Mouse (Mus musculus) CH12.LX (cell line): ENCODE results near the gene Inpp5d.
A peak's percentile ranks its signal among the peaks of the same experiment; 100 is the strongest.

Experiments
- CTCF ChIP-seq, 2 experiments: IDR thresholded peaks in 1 of 2; conservative IDR thresholded peaks in 1 of 2; 2 replicates each; pipeline ENCODE4 v1.5.1; 2011 to 2012; ENCODE audit warnings: low read depth in 2 of 2, low read length in 2 of 2, improper control_type of control experiment in 1 of 2, inconsistent platforms in 1 of 2, mild to moderate bottlenecking in 1 of 2, moderate library complexity in 1 of 2
- E2F4 ChIP-seq: IDR thresholded peaks from 2 replicates; pipeline ENCODE4 v1.6.1; 2011; ENCODE audit warnings: low read depth, low read length, improper control_type of control experiment; ENCODE audit not compliant: insufficient replicate concordance
- MEF2A ChIP-seq: IDR thresholded peaks from 2 replicates; pipeline ENCODE4 v1.6.1; 2014; ENCODE audit warnings: low read depth, mild to moderate bottlenecking, inconsistent platforms, low read length, improper control_type of control experiment, borderline replicate concordance

DNA sequence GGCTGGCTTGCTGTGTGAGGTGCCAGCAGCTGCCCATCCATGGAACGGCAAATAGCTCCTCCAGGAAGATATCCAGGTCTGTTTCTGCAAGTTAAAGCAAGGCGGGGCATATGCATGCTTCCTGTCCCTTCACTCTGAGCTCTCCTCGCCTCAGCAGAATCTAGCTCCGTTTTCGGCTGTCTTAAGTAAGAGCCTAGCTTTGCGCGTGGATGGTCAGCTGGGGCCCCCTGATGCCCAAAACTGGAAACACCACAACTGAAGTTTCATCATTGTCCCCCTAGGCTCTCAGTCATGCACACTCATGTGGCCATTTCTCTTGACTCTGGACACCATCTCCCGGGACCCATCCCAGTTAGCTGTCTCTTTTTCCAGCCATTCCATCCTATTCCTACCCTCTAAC, 101.3 kb downstream of the Inpp5d start:
- TF ChIP-seq E2F4 (no peak), MEF2A (no peak), CTCF (conservative IDR thresholded peaks at IDR 0.05 in 1 of 2, IDR thresholded peaks at IDR 0.05 in 1 of 2; ENCODE audit: low read depth in 2 of 2, low read length in 2 of 2) (peak in 1 of 2 experiments; percentile 37; a peak in 2 of 4 replicates)
